Mouse (Mus musculus) right cerebral cortex, postnatal 36 days (tissue): ENCODE data around the gene Cmtm2a.
"Not testable (repeated sequence)": the region's sequence is repeated elsewhere in the genome, so short reads cannot be mapped to it uniquely, and the experiment has no call there.

Experiments
- DNase-seq, 2 experiments: peaks; one replicate each; pipeline ENCODE4 v3.0.0; 2022; ENCODE audit warnings: low spot score in 2 of 2, mixed read lengths in 1 of 2

Gene Cmtm2a

GRCm38 (mm10) chr8:104293081-104293480 is at the start of gene Cmtm2a:
Gene Cmtm2a (minus strand): TSS chr8:104293181.
- not testable (repeated sequence) for DNase-seq

- DNase-seq: no peak
Measured at GRCm38 (mm10) chr8:104342426-104342825, 49.4 kb upstream of the Cmtm2a start.

GRCm38 (mm10) chr8:104341678-104342077 is 48.7 kb upstream of the Cmtm2a start:
- no peak for DNase-seq

GRCm38 (mm10) chr8:104341106-104341561 is 48.2 kb upstream of the Cmtm2a start:
- peak in 1 of 2 experiments; percentile 16 for DNase-seq

- peak in 1 of 2 experiments; percentile 39 for DNase-seq
Measured at GRCm38 (mm10) chr8:104340233-104341105, 47.5 kb upstream of the Cmtm2a start.

- DNase-seq: no peak
Measured at GRCm38 (mm10) chr8:104339983-104340232, 46.9 kb upstream of the Cmtm2a start.

GRCm38 (mm10) chr8:104339229-104339982 is 46.4 kb upstream of the Cmtm2a start, which contains the start of gene Cmtm3:
Gene Cmtm3 (plus strand): TSS chr8:104339410.
- DNase-seq: no peak

- DNase-seq: no peak
Measured at GRCm38 (mm10) chr8:104337890-104338289, 44.9 kb upstream of the Cmtm2a start.

- DNase-seq: no peak
Measured at GRCm38 (mm10) chr8:104336806-104337205, 43.8 kb upstream of the Cmtm2a start.

GRCm38 (mm10) chr8:104334196-104334595 is 41.2 kb upstream of the Cmtm2a start:
- DNase-seq: no peak

GRCm38 (mm10) chr8:104333786-104334185 is 40.8 kb upstream of the Cmtm2a start:
- no peak for DNase-seq

GRCm38 (mm10) chr8:104332665-104333631 is 40.0 kb upstream of the Cmtm2a start:
- no peak for DNase-seq

- not testable (repeated sequence) for DNase-seq
Measured at GRCm38 (mm10) chr8:104321930-104322329, 28.9 kb upstream of the Cmtm2a start, which contains the start of gene Cmtm2b. Gene Cmtm2b (plus strand): TSS chr8:104322230.

- not testable (repeated sequence) for DNase-seq
Measured at GRCm38 (mm10) chr8:104321267-104321666, 28.3 kb upstream of the Cmtm2a start, which contains the start of gene Gm11020. Gene Gm11020 (plus strand): TSS chr8:104321567.

- DNase-seq: no peak
Measured at GRCm38 (mm10) chr8:104313311-104313710, 20.3 kb upstream of the Cmtm2a start.

GRCm38 (mm10) chr8:104312023-104312422 is 19.0 kb upstream of the Cmtm2a start:
- not testable (repeated sequence) for DNase-seq

- DNase-seq: peak in 1 of 2 experiments; percentile 14
Measured at GRCm38 (mm10) chr8:104309441-104310155, 16.6 kb upstream of the Cmtm2a start, which contains the start of the genes Gm45711 and Cmtm1. Gene Gm45711 (minus strand): TSS chr8:104310081. Gene Cmtm1 (minus strand): TSS chr8:104310145.

GRCm38 (mm10) chr8:104308341-104308740 is 15.4 kb upstream of the Cmtm2a start:
- DNase-seq: not testable (repeated sequence)

GRCm38 (mm10) chr8:104304962-104305361 is 12.0 kb upstream of the Cmtm2a start:
- DNase-seq: no peak

GRCm38 (mm10) chr8:104302536-104302935 is 9.6 kb upstream of the Cmtm2a start:
- DNase-seq: not testable (repeated sequence)
